Mouse (Mus musculus) lung, embryonic 15.5 days (tissue): ENCODE data around the gene Tm4sf5. TPM values are rescaled to one million over a fixed set of nuclear protein-coding genes. Genes with fewer than 3 reads are reported as not detected.
"Not testable (repeated sequence)": the region's sequence is repeated elsewhere in the genome, so short reads cannot be mapped to it uniquely, and the experiment has no call there.

Experiments
- ATAC-seq: fragments of 200-750 bp; cut with Nextera tagmentation; 2 replicates; pipeline ENCODE4 v1.8.0; 2017; ENCODE audit warnings: moderate number of reproducible peaks, borderline replicate concordance; ENCODE audit not compliant: low FRiP score, low TSS enrichment; ENCODE audit errors: extremely low read depth
- H3K27ac ChIP-seq: fragments of 300-500 bp; sonication (generic); 2 replicates; pipeline ENCODE4 v1.5.1; 2015; ENCODE audit warnings: moderate library complexity, mild to moderate bottlenecking, inconsistent platforms
- H3K27me3 ChIP-seq: fragments of 300-500 bp; sonication (generic); 2 replicates; pipeline ENCODE4 v1.6.1; 2015; ENCODE audit warnings: inconsistent platforms
- H3K36me3 ChIP-seq: fragments of 300-500 bp; sonication (generic); 2 replicates; pipeline ENCODE4 v1.6.1; 2015; ENCODE audit warnings: inconsistent platforms
- H3K4me1 ChIP-seq: fragments of 300-500 bp; sonication (generic); 2 replicates; pipeline ENCODE4 v1.6.1; 2015; ENCODE audit warnings: inconsistent platforms
- H3K4me2 ChIP-seq: fragments of 300-500 bp; sonication (generic); 2 replicates; pipeline ENCODE4 v1.6.1; 2015; ENCODE audit warnings: inconsistent platforms, mild to moderate bottlenecking, moderate library complexity
- H3K4me3 ChIP-seq: fragments of 300-500 bp; sonication (generic); 2 replicates; pipeline ENCODE4 v1.5.1; 2015; ENCODE audit warnings: mild to moderate bottlenecking, inconsistent platforms
- H3K9ac ChIP-seq: fragments of 300-500 bp; sonication (generic); 2 replicates; pipeline ENCODE4 v1.6.1; 2015; ENCODE audit warnings: inconsistent platforms
- H3K9me3 ChIP-seq: fragments of 300-500 bp; sonication (generic); 2 replicates; pipeline ENCODE4 v1.6.1; 2016; ENCODE audit warnings: inconsistent platforms
- WGBS: fragments of 180-500 bp; shearing (Covaris S2); methylation state at CpG from one replicate; pipeline ENCODE4 v1.1.7; 2015; 5-methylcytosine and 5-hydroxymethylcytosine counted together
- polyA plus RNA-seq: library from polyadenylated mRNA; unstranded; fragments of >200 nt; fragmentation: Nextera tagmentation; extraction: Ambion mirVana; gene quantifications from 2 replicates; pipeline ENCODE4 v1.2.1, GENCODE M21; 2015

Gene Tm4sf5
- polyA plus RNA-seq: 1.2 and 1.8 TPM in 2 replicates

GRCm38 (mm10) chr11:70504970-70505369 lies at the start of gene Tm4sf5:
Gene Tm4sf5 (plus strand): TSS chr11:70505244.
- H3K27ac ChIP-seq: no peak within 1 kb of the TSS
- H3K36me3 ChIP-seq: no peaks in the 10 kb centered on the region
- no peaks in the 10 kb centered on the region for H3K9me3 ChIP-seq
- H3K4me2 ChIP-seq: no peak within 1 kb of the TSS
- peaks cover 4% of the 10 kb centered on the region; the same call in 1 of the 2 replicates for H3K4me1 ChIP-seq
- no peak within 1 kb of the TSS for H3K9ac ChIP-seq
- WGBS: 41% methylated on average over 9 of the region's 9 CpGs
- peaks cover 12% of the 10 kb centered on the region; the same call in 1 of the 2 replicates for H3K27me3 ChIP-seq
- no peak within 1 kb of the TSS for H3K4me3 ChIP-seq
- no peak for ATAC-seq

DNA sequence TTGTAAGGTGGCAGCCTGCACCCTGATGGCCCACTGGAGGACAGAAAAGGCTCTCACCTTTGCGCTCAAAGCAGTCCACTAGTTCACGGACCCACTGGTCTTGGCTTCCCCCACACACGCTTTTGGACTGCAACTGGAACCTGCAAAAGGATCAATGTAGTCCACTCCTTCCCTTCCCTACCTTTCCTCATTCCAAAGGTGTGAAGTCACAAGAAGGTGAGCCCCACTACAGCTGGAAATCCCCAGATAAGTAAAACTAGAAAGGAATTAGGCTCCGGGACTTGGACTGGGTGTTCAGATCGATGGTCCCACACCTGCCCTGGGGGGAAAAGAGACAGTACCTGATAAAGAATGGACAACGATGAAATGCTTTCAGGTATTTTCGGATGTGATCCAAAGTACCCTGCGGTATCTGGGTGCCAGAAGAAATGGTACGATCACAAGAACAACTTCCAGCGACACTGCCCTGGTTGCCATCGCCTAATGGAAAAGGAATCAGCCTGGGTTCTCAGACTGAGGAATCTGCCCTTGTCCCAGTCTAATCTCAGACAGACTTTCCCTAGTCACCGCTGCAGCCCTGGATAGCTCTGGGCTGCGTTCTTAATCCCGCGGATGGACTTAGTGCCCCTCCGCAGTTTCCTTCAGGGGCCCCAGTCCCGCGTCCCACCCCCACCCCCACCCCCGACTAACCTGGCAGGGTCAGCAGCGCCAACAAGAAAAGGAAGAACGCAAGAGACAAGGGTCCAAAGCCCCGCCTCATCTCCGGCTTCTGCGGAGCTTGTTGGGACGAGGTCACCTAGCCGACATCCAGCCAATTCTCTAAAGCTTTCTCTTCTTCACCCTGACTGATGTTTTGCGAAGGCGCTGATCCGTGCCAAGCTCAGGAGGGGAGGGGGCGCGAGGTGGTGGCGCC lies 46.1 kb upstream of the Tm4sf5 start, which contains the start of gene Zmynd15:
Gene Zmynd15 (plus strand): TSS at position 746 of the 913 bp plus-strand sequence.
- H3K4me1 ChIP-seq: peaks cover 8% of the 10 kb centered on the region
- H3K4me2 ChIP-seq: peak within 1 kb of the TSS; percentile 95
- H3K27me3 ChIP-seq: peaks cover 20% of the 10 kb centered on the region; the same call in 1 of the 2 replicates
- no peaks in the 10 kb centered on the region for H3K9me3 ChIP-seq
- peak within 1 kb of the TSS; percentile 65 for H3K9ac ChIP-seq
- H3K4me3 ChIP-seq: peak within 1 kb of the TSS; percentile 67
- 13% methylated on average over 32 of the region's 32 CpGs for WGBS
- no peak for ATAC-seq
- H3K27ac ChIP-seq: no peak within 1 kb of the TSS
- no peaks in the 10 kb centered on the region for H3K36me3 ChIP-seq

- H3K9ac ChIP-seq: peak within 1 kb of the TSS; percentile 65
- no peaks in the 10 kb centered on the region for H3K9me3 ChIP-seq
- H3K27ac ChIP-seq: no peak within 1 kb of the TSS
- peak; percentile 60 for ATAC-seq
- peak within 1 kb of the TSS; percentile 95 for H3K4me2 ChIP-seq
- peaks cover 20% of the 10 kb centered on the region; the same call in 1 of the 2 replicates for H3K27me3 ChIP-seq
- peak within 1 kb of the TSS; percentile 67 for H3K4me3 ChIP-seq
- H3K36me3 ChIP-seq: no peaks in the 10 kb centered on the region
- 3% methylated on average over 30 of the region's 30 CpGs for WGBS
- peaks cover 8% of the 10 kb centered on the region for H3K4me1 ChIP-seq
Measured at GRCm38 (mm10) chr11:70459601-70460101, 45.4 kb upstream of the Tm4sf5 start, which contains the start of gene Cxcl16. Gene Cxcl16 (minus strand): TSS chr11:70459984.

GRCm38 (mm10) chr11:70463970-70464369 lies 41.1 kb upstream of the Tm4sf5 start:
- Histone ChIP-seq H3K4me1 (peaks cover 28% of the 10 kb centered on the region), H3K9me3 (no peaks in the 10 kb centered on the region), H3K4me2 (no peak overlapping the region), H3K27me3 (peaks cover 16% of the 10 kb centered on the region; the same call in 1 of the 2 replicates), H3K27ac (no peak overlapping the region), H3K4me3 (no peak overlapping the region), H3K36me3 (no peaks in the 10 kb centered on the region), H3K9ac (no peak overlapping the region)
- ATAC-seq: no peak
- WGBS: 72% methylated on average over 5 of the region's 5 CpGs

GRCm38 (mm10) chr11:70465211-70465610 lies 39.8 kb upstream of the Tm4sf5 start:
- ATAC-seq: peak; percentile 46; the same call in 1 of the 2 replicates
- Histone ChIP-seq H3K4me3 (peak overlapping the region; percentile 33), H3K9me3 (no peaks in the 10 kb centered on the region), H3K4me2 (peak overlapping the region; percentile 78), H3K36me3 (no peaks in the 10 kb centered on the region), H3K9ac (peak overlapping the region; percentile 37; the same call in 1 of the 2 replicates), H3K27me3 (peaks cover 16% of the 10 kb centered on the region; the same call in 1 of the 2 replicates), H3K27ac (no peak overlapping the region), H3K4me1 (peaks cover 36% of the 10 kb centered on the region)
- WGBS: 29% methylated on average over 16 of the region's 16 CpGs

GRCm38 (mm10) chr11:70465824-70466223 lies 39.2 kb upstream of the Tm4sf5 start:
- peak overlapping the region; percentile 19; the same call in 1 of the 2 replicates for H3K27ac ChIP-seq

DNA sequence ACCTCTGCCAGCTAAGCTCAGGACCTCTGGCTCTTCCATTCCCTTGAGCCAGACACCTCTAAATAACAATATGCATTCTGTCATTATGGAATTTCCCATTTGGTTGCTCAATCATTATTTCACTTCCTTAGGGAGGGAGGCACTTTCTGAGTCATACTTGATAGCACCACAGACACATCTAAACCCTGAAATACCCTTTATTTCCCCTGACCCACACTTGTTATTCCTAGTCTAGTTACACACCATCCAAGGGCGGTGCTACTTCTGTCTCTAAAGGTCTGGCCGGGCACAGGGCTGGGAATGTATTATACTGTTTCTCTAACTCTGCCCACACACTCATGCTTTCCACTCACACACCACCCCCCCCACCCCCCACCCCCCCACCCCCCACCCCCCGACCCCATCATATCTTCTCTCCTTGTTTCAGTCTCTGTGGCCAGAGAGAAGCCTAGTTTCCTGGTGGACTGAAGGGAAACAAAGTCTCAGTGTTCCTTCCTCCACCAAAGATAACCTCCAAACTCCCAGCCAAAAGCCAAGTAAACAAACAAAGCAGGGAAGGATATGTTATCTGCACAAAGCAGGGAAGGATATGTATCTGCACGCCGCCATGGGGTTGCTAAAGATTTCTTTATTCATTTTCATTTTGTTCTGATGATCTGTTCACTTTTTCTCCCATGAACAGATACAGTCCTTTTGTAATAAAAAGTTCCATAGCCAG lies 37.0 kb upstream of the Tm4sf5 start:
- no peak for ATAC-seq
- H3K27me3 ChIP-seq: peaks cover 6% of the 10 kb centered on the region; the same call in 1 of the 2 replicates
- no peaks in the 10 kb centered on the region for H3K36me3 ChIP-seq
- H3K4me1 ChIP-seq: peaks cover 36% of the 10 kb centered on the region
- H3K4me3 ChIP-seq: no peak overlapping the region
- 48% methylated on average over 5 of the region's 5 CpGs for WGBS
- H3K9ac ChIP-seq: no peak overlapping the region
- no peak overlapping the region for H3K4me2 ChIP-seq
- H3K27ac ChIP-seq: peak overlapping the region; percentile 56; the same call in 1 of the 2 replicates
- no peaks in the 10 kb centered on the region for H3K9me3 ChIP-seq

More at GRCm38 (mm10) chr11:70465824-70466223, 39.2 kb upstream of the Tm4sf5 start:
- Histone ChIP-seq H3K4me1 (peaks cover 36% of the 10 kb centered on the region), H3K9ac (peak overlapping the region; percentile 37; the same call in 1 of the 2 replicates), H3K9me3 (no peaks in the 10 kb centered on the region), H3K27me3 (peaks cover 10% of the 10 kb centered on the region; the same call in 1 of the 2 replicates), H3K4me3 (peak overlapping the region; percentile 33), H3K36me3 (no peaks in the 10 kb centered on the region), H3K4me2 (peak overlapping the region; percentile 78)
- 4% methylated on average over 23 of the region's 23 CpGs for WGBS
- ATAC-seq: no peak

- Histone ChIP-seq H3K36me3 (no peaks in the 10 kb centered on the region), H3K27me3 (no peaks in the 10 kb centered on the region), H3K4me1 (peaks cover 36% of the 10 kb centered on the region), H3K9ac (no peak overlapping the region), H3K9me3 (no peaks in the 10 kb centered on the region), H3K4me2 (no peak overlapping the region), H3K4me3 (no peak overlapping the region), H3K27ac (no peak overlapping the region)
- no peak for ATAC-seq
- WGBS: 79% methylated on average over 3 of the region's 3 CpGs
Measured at GRCm38 (mm10) chr11:70469764-70470163, 35.3 kb upstream of the Tm4sf5 start.

- H3K9ac ChIP-seq: no peak overlapping the region
- H3K36me3 ChIP-seq: no peaks in the 10 kb centered on the region
- H3K4me2 ChIP-seq: no peak overlapping the region
- H3K4me1 ChIP-seq: peaks cover 17% of the 10 kb centered on the region
- no peaks in the 10 kb centered on the region for H3K27me3 ChIP-seq
- no peaks in the 10 kb centered on the region for H3K9me3 ChIP-seq
- no peak overlapping the region for H3K27ac ChIP-seq
- no peak overlapping the region for H3K4me3 ChIP-seq
- no peak for ATAC-seq
Measured at GRCm38 (mm10) chr11:70472716-70473115, 32.3 kb upstream of the Tm4sf5 start.

DNA sequence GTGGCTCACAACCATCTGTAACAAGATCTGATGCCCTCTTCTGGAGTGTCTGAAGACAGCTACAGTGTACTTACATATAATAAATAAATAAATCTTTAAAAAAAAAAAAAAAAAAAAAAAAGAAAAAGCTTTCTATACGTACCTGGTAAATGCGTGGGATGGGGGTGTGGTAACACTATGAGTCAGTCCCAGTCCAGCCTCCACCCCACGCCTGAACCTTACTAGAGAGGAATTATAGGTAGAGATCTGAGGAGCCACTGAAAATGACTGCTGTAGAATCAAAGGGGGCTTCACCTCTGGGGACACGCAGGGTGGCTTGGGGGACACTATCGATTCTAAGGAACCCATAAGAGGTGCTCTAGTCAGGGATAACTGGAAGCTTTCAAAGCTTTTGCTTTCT lies 31.8 kb upstream of the Tm4sf5 start:
- not testable (repeated sequence) for ATAC-seq, H3K27me3 ChIP-seq, H3K36me3 ChIP-seq, H3K27ac ChIP-seq, H3K9ac ChIP-seq, H3K9me3 ChIP-seq, H3K4me3 ChIP-seq, H3K4me2 ChIP-seq
- peaks cover 16% of the 10 kb centered on the region for H3K4me1 ChIP-seq
- 84% methylated on average over 5 of the region's 5 CpGs for WGBS

- Histone ChIP-seq H3K36me3 (no peaks in the 10 kb centered on the region), H3K4me1 (no peaks in the 10 kb centered on the region), H3K9ac (no peak overlapping the region), H3K27ac (no peak overlapping the region), H3K4me3 (no peak overlapping the region), H3K4me2 (no peak overlapping the region; the same call in 1 of the 2 replicates), H3K27me3 (no peaks in the 10 kb centered on the region), H3K9me3 (no peaks in the 10 kb centered on the region)
- no peak for ATAC-seq
- WGBS: 47% methylated on average over 12 of the region's 12 CpGs
Measured at GRCm38 (mm10) chr11:70474872-70475534, 30.0 kb upstream of the Tm4sf5 start.
